Mouse (Mus musculus) small intestine, adult 2 months (tissue): ENCODE measurements at regions not wholly inside any gene's neighbourhood (a gene's known extent, or its start where the extent isn't known, plus 50 kb on each side); places are given as distances from the start of the nearest gene placed in this dataset.

Experiments
- CTCF ChIP-seq: fragments of 200-500 bp; IDR thresholded peaks from 2 replicates; pipeline ENCODE4 v1.5.1; 2012; ENCODE audit warnings: low read depth, mild to moderate bottlenecking, control low read depth, inconsistent platforms, low read length, moderate library complexity, mixed read lengths; ENCODE audit not compliant: insufficient replicate concordance, insufficient read length; ENCODE audit errors: extremely low read depth
- POLR2A ChIP-seq: fragments of 200-500 bp; IDR thresholded peaks from 2 replicates; pipeline ENCODE4 v1.6.1; 2012; ENCODE audit warnings: low read depth, mild to moderate bottlenecking, control low read depth, inconsistent platforms, low read length, moderate library complexity

GRCm38 (mm10) chr8:88951145-88951828, 92.7 kb downstream of the Sall1 start:
- TF ChIP-seq CTCF, result no peak
- no peak for TF ChIP-seq POLR2A
